Mouse (Mus musculus): ENCODE results near the gene Ak5. TPM values are rescaled to one million over a fixed set of nuclear protein-coding genes. Genes with fewer than 3 reads are reported as not detected.

Gene Ak5
- total and polyA plus RNA-seq, 3 experiments = 0.13 to 0.79 (median 0.23) TPM

GRCm38 (mm10) chr3:152494667-152495360 lies 173.3 kb downstream of the Ak5 start:
- Histone ChIP-seq H3K4me1 (ENCODE audit: control insufficient read depth in 1 of 2, insufficient read depth in 2 of 2) (no peaks in the 10 kb centered on the region), H3K36me3 (replicated peaks in 1 of 2; ENCODE audit: control insufficient read depth in 1 of 2, insufficient read depth in 1 of 2, low read length in 1 of 2) (no peaks in the 10 kb centered on the region), H3K27ac (ENCODE audit: insufficient read depth, low read depth) (no peak overlapping the region), H3K4me2 (ENCODE audit: insufficient read depth, low read depth, poor library complexity, severe bottlenecking) (no peak overlapping the region), H3K9me3 (replicated peaks; ENCODE audit: low read length) (no peaks in the 10 kb centered on the region), H3K27me3 (replicated peaks) (peaks cover 10% of the 10 kb centered on the region), H3K4me3 (replicated peaks in 1 of 3; ENCODE audit: low read depth in 2 of 3, low read length in 2 of 3, poor library complexity in 1 of 3) (no peak overlapping the region), H3K79me2 (replicated peaks; ENCODE audit: control insufficient read depth, extremely low read depth, insufficient read depth, poor library complexity, severe bottlenecking) (no peaks in the 10 kb centered on the region), H3K9ac (ENCODE audit: insufficient read depth, low read depth) (no peak overlapping the region)
- TF ChIP-seq PAX5 (IDR thresholded peaks at IDR 0.05; ENCODE audit: low read length) (no peak), ZC3H11A (IDR thresholded peaks at IDR 0.05; ENCODE audit: low read depth, low read length) (no peak), HCFC1 (IDR thresholded peaks at IDR 0.05; ENCODE audit: low read depth, low read length) (no peak), ETS1 (conservative IDR thresholded peaks at IDR 0.05; ENCODE audit: low read depth, low read length) (no peak), POLR2A (IDR thresholded peaks at IDR 0.05; ENCODE audit: low read depth, low read length) (no peak), IRF4 (IDR thresholded peaks at IDR 0.05; ENCODE audit: low read depth, low read length) (no peak), ZKSCAN1 (IDR thresholded peaks at IDR 0.05; ENCODE audit: borderline replicate concordance, low read depth, low read length) (no peak), TCF12 (IDR thresholded peaks at IDR 0.05; ENCODE audit: low read depth, low read length) (no peak), MAX (IDR thresholded peaks at IDR 0.05; ENCODE audit: low read length) (no peak), UBTF (IDR thresholded peaks at IDR 0.05; ENCODE audit: low read depth, low read length) (no peak), JUND (conservative IDR thresholded peaks at IDR 0.05; ENCODE audit: low read depth, low read length) (no peak), SIN3A (IDR thresholded peaks at IDR 0.05; ENCODE audit: low read length) (no peak), GABPA (IDR thresholded peaks at IDR 0.05; ENCODE audit: insufficient replicate concordance, low read depth, low read length) (no peak), TBP (conservative IDR thresholded peaks at IDR 0.05; ENCODE audit: low read depth, low read length) (no peak), MYC (IDR thresholded peaks at IDR 0.05; ENCODE audit: low read depth, low read length) (no peak), ZNF384 (IDR thresholded peaks at IDR 0.05; ENCODE audit: low read depth, low read length) (no peak), CHD2 (IDR thresholded peaks at IDR 0.05; ENCODE audit: low read length) (no peak), EP300 (IDR thresholded peaks at IDR 0.05; ENCODE audit: low read length) (no peak), MXI1 (IDR thresholded peaks at IDR 0.05; ENCODE audit: low read depth, low read length) (no peak), MAFK (IDR thresholded peaks at IDR 0.05; ENCODE audit: insufficient replicate concordance, low read length) (no peak)
- in situ Hi-C loops (cut with MboI; ENCODE audit: low pct_ligation_motif_present, low pct_unique_long_range_greater_than_20kb, low sequenced_read_pairs) (no loop called here), dilution Hi-C loops (cut with MboI; ENCODE audit: extremely low pct_ligation_motif_present, extremely low pct_unique_long_range_greater_than_20kb, low sequenced_read_pairs) (no loop called here)
- no peak for DNase-seq (ENCODE audit: extremely low read depth)

- dilution Hi-C loops (cut with MboI; ENCODE audit: extremely low pct_ligation_motif_present, extremely low pct_unique_long_range_greater_than_20kb, low sequenced_read_pairs) = no loop called here
- in situ Hi-C loops (cut with MboI; ENCODE audit: low pct_ligation_motif_present, low pct_unique_long_range_greater_than_20kb, low sequenced_read_pairs) = no loop called here
- Histone ChIP-seq H3K79me2 (replicated peaks; ENCODE audit: control insufficient read depth, extremely low read depth, insufficient read depth, poor library complexity, severe bottlenecking) (no peaks in the 10 kb centered on the region), H3K9ac (ENCODE audit: insufficient read depth, low read depth) (no peak overlapping the region), H3K4me1 (ENCODE audit: control insufficient read depth in 1 of 2, insufficient read depth in 2 of 2) (no peaks in the 10 kb centered on the region), H3K9me3 (replicated peaks; ENCODE audit: low read length) (no peaks in the 10 kb centered on the region), H3K4me2 (ENCODE audit: insufficient read depth, low read depth, poor library complexity, severe bottlenecking) (no peak overlapping the region), H3K27me3 (replicated peaks) (peaks cover 11% of the 10 kb centered on the region), H3K27ac (ENCODE audit: insufficient read depth, low read depth) (no peak overlapping the region), H3K4me3 (replicated peaks in 1 of 3; ENCODE audit: low read depth in 2 of 3, low read length in 2 of 3, poor library complexity in 1 of 3) (no peak overlapping the region), H3K36me3 (replicated peaks in 1 of 2; ENCODE audit: control insufficient read depth in 1 of 2, insufficient read depth in 1 of 2, low read length in 1 of 2) (no peaks in the 10 kb centered on the region)
- TF ChIP-seq MAZ (IDR thresholded peaks at IDR 0.05; ENCODE audit: low read depth, low read length) = no peak
- TF ChIP-seq CHD2 (IDR thresholded peaks at IDR 0.05; ENCODE audit: low read length) = no peak
- TF ChIP-seq JUND (conservative IDR thresholded peaks at IDR 0.05; ENCODE audit: low read depth, low read length) = no peak
- no peak for TF ChIP-seq PAX5 (IDR thresholded peaks at IDR 0.05; ENCODE audit: low read length)
- no peak for TF ChIP-seq SIN3A (IDR thresholded peaks at IDR 0.05; ENCODE audit: low read length)
- TF ChIP-seq HCFC1 (IDR thresholded peaks at IDR 0.05; ENCODE audit: low read depth, low read length) = no peak
- no peak for DNase-seq (ENCODE audit: extremely low read depth)
Measured at GRCm38 (mm10) chr3:152493813-152494212, 174.3 kb downstream of the Ak5 start.

Data from CH12.LX (cell line).